Mouse (Mus musculus) heart, embryonic 14.5 days (tissue): ENCODE results near the gene Vmn2r61. TPM values are rescaled to one million over a fixed set of nuclear protein-coding genes. Genes with fewer than 3 reads are reported as not detected.

Experiments used
- ATAC-seq: fragments of 200-750 bp; cut with Nextera tagmentation; 2 replicates; pipeline ENCODE4 v1.8.0; 2017; ENCODE audit warnings: low read depth, moderate TSS enrichment; ENCODE audit not compliant: insufficient number of reproducible peaks, insufficient read depth, low FRiP score
- H3K27ac ChIP-seq, 2 experiments: fragments of 200-500 bp in 1 of 2; fragments of 300-500 bp in 1 of 2; sonication (generic) in 1 of 2; replicated peaks in 1 of 2; 2 replicates each; pipeline ENCODE4 v1.5.1; 2012 to 2014; ENCODE audit warnings: low read depth in 2 of 2, low read length in 2 of 2, control low read depth in 1 of 2, mild to moderate bottlenecking in 1 of 2, mixed read lengths in 1 of 2; ENCODE audit not compliant: control insufficient read depth in 1 of 2, insufficient read depth in 1 of 2
- H3K27me3 ChIP-seq: fragments of 300-500 bp; sonication (generic); 2 replicates; pipeline ENCODE4 v1.6.1; 2014; ENCODE audit warnings: mild to moderate bottlenecking, low read length, control low read depth; ENCODE audit not compliant: control insufficient read depth, insufficient read depth
- H3K36me3 ChIP-seq: fragments of 300-500 bp; sonication (generic); 2 replicates; pipeline ENCODE4 v1.6.1; 2014; ENCODE audit warnings: mild to moderate bottlenecking, control low read depth, low read length, mixed read lengths; ENCODE audit not compliant: control insufficient read depth, insufficient read depth
- H3K4me1 ChIP-seq, 2 experiments: fragments of 200-500 bp in 1 of 2; fragments of 300-500 bp in 1 of 2; sonication (generic) in 1 of 2; 2 replicates each; pipeline ENCODE4 v1.6.1; 2012 to 2014; ENCODE audit warnings: low read length in 2 of 2, control low read depth in 1 of 2, mixed read lengths in 1 of 2; ENCODE audit not compliant: control insufficient read depth in 2 of 2, insufficient read depth in 2 of 2
- H3K4me2 ChIP-seq: fragments of 300-500 bp; sonication (generic); 2 replicates; pipeline ENCODE4 v1.6.1; 2014; ENCODE audit warnings: mild to moderate bottlenecking, low read length
- H3K4me3 ChIP-seq, 2 experiments: fragments of 200-500 bp in 1 of 2; fragments of 300-500 bp in 1 of 2; sonication (generic) in 1 of 2; 2 replicates each; pipeline ENCODE4 v1.5.1; 2012 to 2014; ENCODE audit warnings: low read length in 2 of 2, mild to moderate bottlenecking in 2 of 2, control low read depth in 1 of 2, low read depth in 1 of 2, moderate library complexity in 1 of 2; ENCODE audit not compliant: control insufficient read depth in 1 of 2, insufficient read depth in 1 of 2
- H3K9ac ChIP-seq: fragments of 300-500 bp; sonication (generic); 2 replicates; pipeline ENCODE4 v1.6.1; 2014; ENCODE audit warnings: mild to moderate bottlenecking, low read length
- H3K9me3 ChIP-seq: fragments of 300-500 bp; sonication (generic); 2 replicates; pipeline ENCODE4 v1.6.1; 2016; ENCODE audit warnings: low read length, control low read depth; ENCODE audit not compliant: control insufficient read depth
- WGBS: fragments of 180-500 bp; shearing (Covaris S2); extraction: QIAGEN DNeasy Blood & Tissue Kit; methylation state at CpG from one replicate; pipeline ENCODE4 v1.1.7; 2014; 5-methylcytosine and 5-hydroxymethylcytosine counted together
- polyA plus RNA-seq: library from polyadenylated mRNA; unstranded; fragments of >200 nt; fragmentation: Nextera tagmentation; extraction: Ambion mirVana; gene quantifications from 2 replicates; pipeline ENCODE4 v1.2.1, GENCODE M21; 2014

Gene Vmn2r61
- polyA plus RNA-seq: not detected in 2 replicates

GRCm38 (mm10) chr7:42259753-42260152, at the start of gene Vmn2r61:
Gene Vmn2r61, plus strand, starts transcription at chr7:42260053.
- Histone ChIP-seq H3K4me1 (no peaks in the 10 kb centered on the region), H3K4me2 (no peak within 1 kb of the TSS), H3K9me3 (0 out of 2 replicates have a peak, but pooled peaks cover 13% of the 10 kb centered on the region), H3K27me3 (no peaks in the 10 kb centered on the region), H3K27ac (no peak within 1 kb of the TSS), H3K36me3 (no peaks in the 10 kb centered on the region), H3K4me3 (no peak within 1 kb of the TSS), H3K9ac (no peak within 1 kb of the TSS)
- no peak for ATAC-seq
- WGBS: 62% methylated on average over 1 of the region's 1 CpGs

Other genes starting within 250 kb of the Vmn2r61 start
- not detected in 2 replicates for gene Vmn2r59, start 201.0 kb upstream of the Vmn2r61 start, polyA plus RNA-seq
- not detected in 2 replicates for gene Vmn2r60, start 152.3 kb upstream of the Vmn2r61 start, polyA plus RNA-seq
- not detected in 2 replicates for gene 4933421I07Rik, start 188.1 kb downstream of the Vmn2r61 start, polyA plus RNA-seq
- 6.3 and 7.1 TPM in 2 replicates for gene Zfp141, start 245.7 kb downstream of the Vmn2r61 start, polyA plus RNA-seq